Mouse (Mus musculus) embryonic facial prominence, embryonic 10.5 days (tissue): Measurements from ENCODE around the gene Eri2. TPM values are rescaled to one million over a fixed set of nuclear protein-coding genes. Genes with fewer than 3 reads are reported as not detected.
A peak's percentile ranks its signal among the peaks of the same experiment; 100 is the strongest.

Source experiments
- DNase-seq: peaks from one replicate; pipeline ENCODE4 v3.0.0-alpha.2; 2017; ENCODE audit warnings: low spot score
- H3K27ac ChIP-seq: fragments of 300-500 bp; sonication (generic); replicated peaks from 2 replicates; pipeline ENCODE4 v1.5.1; 2016; ENCODE audit warnings: mild to moderate bottlenecking
- H3K27me3 ChIP-seq: fragments of 300-500 bp; sonication (generic); replicated peaks from 2 replicates; pipeline ENCODE4 v1.6.1; 2016; ENCODE audit warnings: low read depth, mild to moderate bottlenecking; ENCODE audit not compliant: poor library complexity, severe bottlenecking
- H3K36me3 ChIP-seq: fragments of 300-500 bp; sonication (generic); replicated peaks from 2 replicates; pipeline ENCODE4 v1.6.1; 2016; ENCODE audit warnings: mild to moderate bottlenecking, moderate library complexity
- H3K4me1 ChIP-seq: fragments of 300-500 bp; sonication (generic); 2 replicates; pipeline ENCODE4 v1.6.1; 2016
- H3K4me3 ChIP-seq: fragments of 300-500 bp; sonication (generic); 2 replicates; pipeline ENCODE4 v1.5.1; 2016; ENCODE audit warnings: mild to moderate bottlenecking, moderate library complexity
- H3K9me3 ChIP-seq: fragments of 300-500 bp; sonication (generic); 2 replicates; pipeline ENCODE4 v1.6.1; 2016; ENCODE audit warnings: mild to moderate bottlenecking
- WGBS: fragments of 180-500 bp; shearing (Covaris S2); methylation state at CpG from one replicate; pipeline ENCODE4 v1.1.7; 2016; 5-methylcytosine and 5-hydroxymethylcytosine counted together
- polyA plus RNA-seq: library from polyadenylated mRNA; unstranded; fragments of >200 nt; fragmentation: Nextera tagmentation; extraction: Ambion mirVana; gene quantifications from 2 replicates; pipeline ENCODE4 v1.2.1, GENCODE M21; 2016

Eri2 gene
- 27.4 and 28.1 TPM in 2 replicates for polyA plus RNA-seq

GRCm38 (mm10) chr7:119793586-119794250 lies at the start of gene Eri2, which contains the start of gene Rexo5:
TSS of gene Eri2 (minus strand) at chr7:119794058.
TSS of gene Rexo5 (plus strand) at chr7:119794006.
- peak; percentile 96 for DNase-seq
- under 1% methylated on average over 53 of the region's 53 CpGs for WGBS
- peaks cover 17% of the 10 kb centered on the region for H3K4me1 ChIP-seq
- peak within 1 kb of the TSS; percentile 82 for H3K4me3 ChIP-seq
- no peaks in the 10 kb centered on the region for H3K9me3 ChIP-seq
- peak within 1 kb of the TSS; percentile 94 for H3K27ac ChIP-seq
- H3K27me3 ChIP-seq = no peaks in the 10 kb centered on the region
- peaks cover 35% of the 10 kb centered on the region for H3K36me3 ChIP-seq

GRCm38 (mm10) chr7:119841820-119842449 lies 48.1 kb upstream of the Eri2 start:
- Histone ChIP-seq H3K4me1 (no peaks in the 10 kb centered on the region), H3K27me3 (no peaks in the 10 kb centered on the region), H3K27ac (no peak overlapping the region), H3K4me3 (no peak overlapping the region), H3K36me3 (peaks cover 57% of the 10 kb centered on the region), H3K9me3 (no peaks in the 10 kb centered on the region)
- 91% methylated on average over 4 of the region's 4 CpGs for WGBS
- DNase-seq = no peak

GRCm38 (mm10) chr7:119835996-119836777 lies 42.3 kb upstream of the Eri2 start:
- DNase-seq = no peak
- peaks cover 65% of the 10 kb centered on the region for H3K36me3 ChIP-seq

GRCm38 (mm10) chr7:119835371-119835770 lies 41.5 kb upstream of the Eri2 start:
- 91% methylated on average over 1 of the region's 1 CpGs for WGBS
- Histone ChIP-seq H3K9me3 (no peaks in the 10 kb centered on the region), H3K4me3 (no peak overlapping the region), H3K4me1 (no peaks in the 10 kb centered on the region), H3K27ac (no peak overlapping the region), H3K36me3 (peaks cover 64% of the 10 kb centered on the region), H3K27me3 (no peaks in the 10 kb centered on the region)
- DNase-seq = no peak

More at GRCm38 (mm10) chr7:119835996-119836777, 42.3 kb upstream of the Eri2 start:
- Histone ChIP-seq H3K27me3 (no peaks in the 10 kb centered on the region), H3K4me3 (no peak overlapping the region), H3K4me1 (no peaks in the 10 kb centered on the region), H3K27ac (no peak overlapping the region), H3K9me3 (no peaks in the 10 kb centered on the region)
- WGBS = 96% methylated on average over 4 of the region's 4 CpGs

GRCm38 (mm10) chr7:119808723-119809122 lies 14.9 kb upstream of the Eri2 start:
- DNase-seq = no peak
- Histone ChIP-seq H3K4me1 (no peaks in the 10 kb centered on the region), H3K27me3 (no peaks in the 10 kb centered on the region), H3K36me3 (peaks cover 87% of the 10 kb centered on the region), H3K27ac (no peak overlapping the region), H3K9me3 (no peaks in the 10 kb centered on the region), H3K4me3 (no peak overlapping the region)
- 92% methylated on average over 3 of the region's 3 CpGs for WGBS

GRCm38 (mm10) chr7:119807396-119807795 lies 13.5 kb upstream of the Eri2 start:
- no peak overlapping the region for H3K4me3 ChIP-seq
- H3K4me1 ChIP-seq = no peaks in the 10 kb centered on the region
- no peak overlapping the region for H3K27ac ChIP-seq
- WGBS = 93% methylated on average over 5 of the region's 5 CpGs
- H3K27me3 ChIP-seq = no peaks in the 10 kb centered on the region
- peaks cover 79% of the 10 kb centered on the region for H3K36me3 ChIP-seq
- no peak for DNase-seq
- no peaks in the 10 kb centered on the region for H3K9me3 ChIP-seq

- no peak overlapping the region for H3K4me3 ChIP-seq
- no peak for DNase-seq
- 88% methylated on average over 3 of the region's 3 CpGs for WGBS
- H3K4me1 ChIP-seq = no peaks in the 10 kb centered on the region
- H3K27me3 ChIP-seq = no peaks in the 10 kb centered on the region
- H3K9me3 ChIP-seq = 0 out of 2 replicates have a peak, but pooled peaks cover 2% of the 10 kb centered on the region
- peaks cover 53% of the 10 kb centered on the region for H3K36me3 ChIP-seq
- no peak overlapping the region for H3K27ac ChIP-seq
These were observed 7.1 kb upstream of the Eri2 start for GRCm38 (mm10) chr7:119800991-119801390.

GRCm38 (mm10) chr7:119800488-119800887 lies 6.6 kb upstream of the Eri2 start:
- DNase-seq = no peak
- WGBS = 97% methylated on average over 3 of the region's 3 CpGs
- no peak overlapping the region for H3K27ac ChIP-seq
- H3K4me3 ChIP-seq = no peak overlapping the region
- H3K27me3 ChIP-seq = no peaks in the 10 kb centered on the region
- H3K4me1 ChIP-seq = peaks cover under 1% of the 10 kb centered on the region; the same call in 1 of the 2 replicates
- H3K36me3 ChIP-seq = peaks cover 48% of the 10 kb centered on the region
- 0 out of 2 replicates have a peak, but pooled peaks cover 2% of the 10 kb centered on the region for H3K9me3 ChIP-seq

- DNase-seq = no peak
- Histone ChIP-seq H3K27me3 (no peaks in the 10 kb centered on the region), H3K36me3 (peaks cover 34% of the 10 kb centered on the region), H3K27ac (no peak overlapping the region), H3K4me3 (peak overlapping the region; percentile 82), H3K9me3 (no peaks in the 10 kb centered on the region), H3K4me1 (peaks cover 17% of the 10 kb centered on the region)
These were observed 1.5 kb upstream of the Eri2 start for GRCm38 (mm10) chr7:119795311-119795710.

GRCm38 (mm10) chr7:119794251-119794638 lies 387 bp upstream of the Eri2 start:
- Histone ChIP-seq H3K27me3 (no peaks in the 10 kb centered on the region), H3K9me3 (no peaks in the 10 kb centered on the region), H3K36me3 (peaks cover 34% of the 10 kb centered on the region), H3K4me3 (peak overlapping the region; percentile 82), H3K4me1 (peaks cover 17% of the 10 kb centered on the region), H3K27ac (peak overlapping the region; percentile 94)
- DNase-seq = no peak
- WGBS = 1% methylated on average over 21 of the region's 21 CpGs

GRCm38 (mm10) chr7:119789024-119789423 lies 4.8 kb downstream of the Eri2 start:
- DNase-seq = no peak
- no peak overlapping the region for H3K27ac ChIP-seq
- H3K27me3 ChIP-seq = no peaks in the 10 kb centered on the region
- no peaks in the 10 kb centered on the region for H3K9me3 ChIP-seq
- H3K4me1 ChIP-seq = peaks cover 10% of the 10 kb centered on the region
- peaks cover 75% of the 10 kb centered on the region for H3K36me3 ChIP-seq
- 90% methylated on average over 3 of the region's 3 CpGs for WGBS
- no peak overlapping the region for H3K4me3 ChIP-seq

- H3K27me3 ChIP-seq = no peaks in the 10 kb centered on the region
- WGBS = 94% methylated on average over 5 of the region's 5 CpGs
- H3K27ac ChIP-seq = no peak overlapping the region
- H3K4me3 ChIP-seq = no peak overlapping the region
- H3K9me3 ChIP-seq = no peaks in the 10 kb centered on the region
- DNase-seq = no peak
- H3K36me3 ChIP-seq = peaks cover 76% of the 10 kb centered on the region
- H3K4me1 ChIP-seq = no peaks in the 10 kb centered on the region
These were observed 8.9 kb downstream of the Eri2 start for GRCm38 (mm10) chr7:119784908-119785307.
